Mouse (Mus musculus) limb, embryonic 12.5 days (tissue): ENCODE data around the gene Rpl38. TPM values are rescaled to one million over a fixed set of nuclear protein-coding genes. Genes with fewer than 3 reads are reported as not detected.
"Not testable (repeated sequence)": the region's sequence is repeated elsewhere in the genome, so short reads cannot be mapped to it uniquely, and the experiment has no call there.

Experiments
- ATAC-seq: fragments of 200-750 bp; cut with Nextera tagmentation; 2 replicates; pipeline ENCODE4 v1.8.0; 2017; ENCODE audit warnings: low read depth, moderate TSS enrichment; ENCODE audit not compliant: insufficient number of reproducible peaks, insufficient read depth, low FRiP score, low TSS enrichment
- H3K27ac ChIP-seq: fragments of 300-500 bp; sonication (generic); 2 replicates; pipeline ENCODE4 v1.5.1; 2016; ENCODE audit warnings: mild to moderate bottlenecking, moderate library complexity
- H3K27me3 ChIP-seq: fragments of 300-500 bp; sonication (generic); 2 replicates; pipeline ENCODE4 v1.6.1; 2016; ENCODE audit warnings: mild to moderate bottlenecking, moderate library complexity
- H3K36me3 ChIP-seq: fragments of 300-500 bp; sonication (generic); 2 replicates; pipeline ENCODE4 v1.6.1; 2016; ENCODE audit warnings: mild to moderate bottlenecking, moderate library complexity
- H3K4me1 ChIP-seq: fragments of 300-500 bp; sonication (generic); replicated peaks from 2 replicates; pipeline ENCODE4 v1.6.1; 2016
- H3K4me2 ChIP-seq: fragments of 300-500 bp; sonication (generic); 2 replicates; pipeline ENCODE4 v1.6.1; 2016; ENCODE audit warnings: mild to moderate bottlenecking, moderate library complexity
- H3K4me3 ChIP-seq: fragments of 300-500 bp; sonication (generic); replicated peaks from 2 replicates; pipeline ENCODE4 v1.5.1; 2016; ENCODE audit warnings: mild to moderate bottlenecking
- H3K9ac ChIP-seq: fragments of 300-500 bp; sonication (generic); replicated peaks from 2 replicates; pipeline ENCODE4 v1.6.1; 2016; ENCODE audit warnings: mild to moderate bottlenecking, moderate library complexity
- H3K9me3 ChIP-seq: fragments of 300-500 bp; sonication (generic); 2 replicates; pipeline ENCODE4 v1.6.1; 2016; ENCODE audit warnings: mild to moderate bottlenecking, moderate library complexity
- WGBS: fragments of 180-500 bp; shearing (Covaris S2); methylation state at CpG from one replicate; pipeline ENCODE4 v1.1.7; 2016; 5-methylcytosine and 5-hydroxymethylcytosine counted together
- polyA plus RNA-seq: library from polyadenylated mRNA; unstranded; fragments of >200 nt; fragmentation: Nextera tagmentation; extraction: Ambion mirVana; gene quantifications from 2 replicates; pipeline ENCODE4 v1.2.1, GENCODE M21; 2016

Gene Rpl38
- polyA plus RNA-seq, 1 experiment from 2014 or later, result 981 TPM

GRCm38 (mm10) chr11:114656994-114657644 lies 11.2 kb upstream of the Rpl38 start:
- peaks cover 34% of the 10 kb centered on the region for H3K27me3 ChIP-seq
- no peak for ATAC-seq
- no peak overlapping the region for H3K4me2 ChIP-seq
- no peak overlapping the region for H3K4me3 ChIP-seq
- H3K4me1 ChIP-seq, result no peaks in the 10 kb centered on the region
- H3K36me3 ChIP-seq, result no peaks in the 10 kb centered on the region
- 36% methylated on average over 27 of the region's 27 CpGs for WGBS
- no peaks in the 10 kb centered on the region for H3K9me3 ChIP-seq
- no peak overlapping the region for H3K9ac ChIP-seq
- H3K27ac ChIP-seq, result no peak overlapping the region

GRCm38 (mm10) chr11:114657737-114658136 lies 10.6 kb upstream of the Rpl38 start:
- Histone ChIP-seq H3K36me3 (no peaks in the 10 kb centered on the region), H3K27ac (no peak overlapping the region), H3K4me3 (no peak overlapping the region), H3K27me3 (peaks cover 31% of the 10 kb centered on the region), H3K9ac (no peak overlapping the region), H3K9me3 (no peaks in the 10 kb centered on the region), H3K4me2 (no peak overlapping the region), H3K4me1 (0 out of 2 replicates have a peak, but pooled peaks cover under 1% of the 10 kb centered on the region)
- WGBS, result 18% methylated on average over 7 of the region's 7 CpGs
- no peak for ATAC-seq

- H3K27me3 ChIP-seq, result peaks cover 21% of the 10 kb centered on the region
- H3K4me2 ChIP-seq, result no peak overlapping the region
- ATAC-seq, result no peak
- 89% methylated on average over 14 of the region's 14 CpGs for WGBS
- H3K36me3 ChIP-seq, result no peaks in the 10 kb centered on the region
- H3K9me3 ChIP-seq, result no peaks in the 10 kb centered on the region
- H3K9ac ChIP-seq, result no peak overlapping the region
- no peak overlapping the region for H3K27ac ChIP-seq
- no peak overlapping the region for H3K4me3 ChIP-seq
- 0 out of 2 replicates have a peak, but pooled peaks cover 6% of the 10 kb centered on the region for H3K4me1 ChIP-seq
These were observed 6.2 kb upstream of the Rpl38 start for GRCm38 (mm10) chr11:114662161-114662560.

- H3K4me2 ChIP-seq, result no peak overlapping the region
- no peaks in the 10 kb centered on the region for H3K9me3 ChIP-seq
- H3K4me3 ChIP-seq, result no peak overlapping the region
- ATAC-seq, result no peak
- peaks cover 14% of the 10 kb centered on the region for H3K27me3 ChIP-seq
- H3K4me1 ChIP-seq, result 0 out of 2 replicates have a peak, but pooled peaks cover 6% of the 10 kb centered on the region
- WGBS, result 23% methylated on average over 6 of the region's 6 CpGs
- no peak overlapping the region for H3K9ac ChIP-seq
- H3K36me3 ChIP-seq, result no peaks in the 10 kb centered on the region
- H3K27ac ChIP-seq, result no peak overlapping the region
These were observed 5.5 kb upstream of the Rpl38 start for GRCm38 (mm10) chr11:114662746-114663362.

- no peak overlapping the region for H3K27ac ChIP-seq
- no peak overlapping the region for H3K9ac ChIP-seq
- 77% methylated on average over 7 of the region's 7 CpGs for WGBS
- no peak overlapping the region for H3K4me3 ChIP-seq
- ATAC-seq, result no peak
- no peak overlapping the region for H3K4me2 ChIP-seq
- H3K9me3 ChIP-seq, result no peaks in the 10 kb centered on the region
- no peaks in the 10 kb centered on the region for H3K36me3 ChIP-seq
- H3K4me1 ChIP-seq, result 0 out of 2 replicates have a peak, but pooled peaks cover 6% of the 10 kb centered on the region
- H3K27me3 ChIP-seq, result peaks cover 13% of the 10 kb centered on the region
These were observed 4.2 kb upstream of the Rpl38 start for GRCm38 (mm10) chr11:114664164-114664563.

GRCm38 (mm10) chr11:114665463-114665862 lies 2.9 kb upstream of the Rpl38 start:
- Histone ChIP-seq H3K36me3 (peaks cover 4% of the 10 kb centered on the region), H3K9ac (no peak overlapping the region), H3K9me3 (no peaks in the 10 kb centered on the region), H3K27me3 (peaks cover 13% of the 10 kb centered on the region), H3K4me3 (no peak overlapping the region), H3K27ac (no peak overlapping the region), H3K4me2 (no peak overlapping the region), H3K4me1 (peaks cover 17% of the 10 kb centered on the region)
- no peak for ATAC-seq
- WGBS, result 70% methylated on average over 2 of the region's 2 CpGs

- Histone ChIP-seq H3K36me3 (peaks cover 17% of the 10 kb centered on the region), H3K9me3 (no peaks in the 10 kb centered on the region), H3K9ac (no peak overlapping the region), H3K4me2 (no peak overlapping the region; the same call in 1 of the 2 replicates), H3K4me1 (peaks cover 22% of the 10 kb centered on the region), H3K4me3 (no peak overlapping the region), H3K27ac (no peak overlapping the region), H3K27me3 (peaks cover 13% of the 10 kb centered on the region)
- 12% methylated on average over 13 of the region's 13 CpGs for WGBS
- ATAC-seq, result no peak
These were observed 1.5 kb upstream of the Rpl38 start for GRCm38 (mm10) chr11:114666786-114667185.

GRCm38 (mm10) chr11:114667236-114667931 lies 940 bp upstream of the Rpl38 start:
- Histone ChIP-seq H3K36me3 (peaks cover 23% of the 10 kb centered on the region), H3K4me2 (no peak overlapping the region), H3K9me3 (no peaks in the 10 kb centered on the region), H3K27me3 (peaks cover 13% of the 10 kb centered on the region), H3K4me3 (no peak overlapping the region), H3K9ac (no peak overlapping the region), H3K4me1 (peaks cover 22% of the 10 kb centered on the region), H3K27ac (no peak overlapping the region)
- no peak; the same call in 1 of the 2 replicates for ATAC-seq
- 43% methylated on average over 17 of the region's 18 CpGs for WGBS

GRCm38 (mm10) chr11:114667932-114668285 lies 415 bp upstream of the Rpl38 start:
- Histone ChIP-seq H3K36me3 (peaks cover 28% of the 10 kb centered on the region), H3K27me3 (peaks cover 13% of the 10 kb centered on the region), H3K4me1 (peaks cover 20% of the 10 kb centered on the region)
- WGBS, result 20% methylated on average over 11 of the region's 11 CpGs
- 0 out of 2 replicates have a peak, but pooled peaks have one; percentile 13 for ATAC-seq
- H3K9me3 ChIP-seq, H3K9ac ChIP-seq, H3K4me2 ChIP-seq, H3K27ac ChIP-seq, H3K4me3 ChIP-seq: not testable (repeated sequence)

- ATAC-seq, result peak; percentile 66
- Histone ChIP-seq H3K9me3 (no peaks in the 10 kb centered on the region), H3K9ac (peak overlapping the region; percentile 92), H3K4me3 (peak overlapping the region; percentile 87), H3K36me3 (peaks cover 39% of the 10 kb centered on the region), H3K27ac (peak overlapping the region; percentile 93), H3K4me2 (peak overlapping the region; percentile 92), H3K4me1 (peaks cover 19% of the 10 kb centered on the region), H3K27me3 (peaks cover 13% of the 10 kb centered on the region)
- WGBS, result under 1% methylated on average over 60 of the region's 60 CpGs
These were observed 658 bp downstream of the Rpl38 start for GRCm38 (mm10) chr11:114668741-114669623.
